Mouse (Mus musculus): Measurements from ENCODE around the gene Dtymk.
"Not testable (repeated sequence)": the region's sequence is repeated elsewhere in the genome, so short reads cannot be mapped to it uniquely, and the experiment has no call there.

Gene Dtymk

DNA sequence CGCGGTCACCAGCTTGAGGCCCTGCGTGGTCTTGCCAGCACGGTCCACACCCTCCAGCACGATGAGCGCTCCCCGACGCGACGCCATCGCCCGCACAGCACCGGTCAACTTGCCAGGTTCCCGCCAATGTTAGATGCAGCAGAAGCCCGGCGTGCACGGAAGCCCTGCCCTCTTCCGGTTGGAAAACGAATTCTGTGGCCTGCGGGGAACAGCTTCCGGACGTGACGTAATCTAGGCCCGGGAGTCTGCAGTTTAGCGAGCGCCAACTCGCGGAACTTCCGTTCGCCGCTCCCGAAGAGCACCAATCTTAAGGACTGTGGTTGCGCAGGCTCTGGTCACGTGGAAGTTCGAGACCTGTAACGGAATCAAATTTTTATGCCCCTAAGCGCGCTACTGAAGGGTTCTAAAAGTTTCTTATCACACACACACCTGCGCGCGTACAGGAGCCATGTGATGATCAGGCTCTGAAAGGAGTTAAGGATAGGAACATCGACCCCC is at the start of gene Dtymk:
Dtymk (minus strand) TSS at position 194 of the 498 bp plus-strand sequence.
- DNase-seq (ENCODE audit: low read depth), result peak; percentile 92

DNA sequence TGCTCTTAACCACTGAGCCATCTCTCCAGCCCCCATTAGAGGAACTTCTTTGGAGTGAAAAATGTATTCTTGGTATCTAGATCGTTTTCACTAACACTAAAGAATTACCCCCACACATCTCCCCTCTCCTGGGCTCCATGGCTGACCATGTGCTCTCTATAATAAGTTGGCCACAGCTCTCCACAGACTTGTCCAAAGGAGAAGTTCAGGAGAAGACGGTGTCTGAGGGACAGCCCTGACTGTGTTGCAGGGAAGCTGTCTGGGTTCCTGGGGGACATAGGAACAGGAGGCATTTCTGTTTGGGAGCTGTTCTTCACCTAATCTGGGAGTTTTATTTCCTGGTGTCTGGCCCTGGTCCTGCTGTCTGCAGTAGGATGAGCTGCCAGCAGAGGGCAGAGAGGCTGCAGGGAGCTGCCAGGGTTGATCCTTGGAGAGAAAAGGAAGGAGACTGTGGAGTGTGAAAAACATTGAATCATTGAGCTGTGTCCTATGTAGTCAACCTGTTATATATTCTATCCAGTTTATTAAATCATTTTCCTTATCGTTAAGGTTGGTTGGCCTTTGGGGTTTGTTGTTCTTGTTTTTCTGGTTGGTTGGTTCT is 44.1 kb upstream of the Dtymk start:
- DNase-seq (ENCODE audit: low read depth), result not testable (repeated sequence)

DNA sequence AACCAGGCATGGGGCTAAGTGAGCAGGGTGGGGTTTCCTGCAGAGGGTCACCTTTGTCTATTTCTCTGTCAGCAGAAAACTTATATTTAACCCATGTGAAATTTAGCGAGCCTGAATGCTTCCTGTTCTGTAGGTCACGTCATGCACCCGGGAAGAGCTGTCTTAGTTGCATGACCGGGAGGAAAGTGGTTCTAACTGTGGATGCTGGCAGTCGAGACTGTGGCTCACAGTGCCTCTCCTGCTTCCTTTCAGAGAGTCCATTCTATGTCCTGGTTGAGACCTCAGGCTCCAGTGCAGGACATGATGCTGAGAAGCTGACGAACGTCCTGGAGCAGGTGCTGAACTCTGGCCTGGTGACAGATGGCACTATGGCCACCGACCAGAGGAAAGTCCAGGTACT is 36.8 kb upstream of the Dtymk start:
- not testable (repeated sequence) for DNase-seq (ENCODE audit: low read depth)

DNA sequence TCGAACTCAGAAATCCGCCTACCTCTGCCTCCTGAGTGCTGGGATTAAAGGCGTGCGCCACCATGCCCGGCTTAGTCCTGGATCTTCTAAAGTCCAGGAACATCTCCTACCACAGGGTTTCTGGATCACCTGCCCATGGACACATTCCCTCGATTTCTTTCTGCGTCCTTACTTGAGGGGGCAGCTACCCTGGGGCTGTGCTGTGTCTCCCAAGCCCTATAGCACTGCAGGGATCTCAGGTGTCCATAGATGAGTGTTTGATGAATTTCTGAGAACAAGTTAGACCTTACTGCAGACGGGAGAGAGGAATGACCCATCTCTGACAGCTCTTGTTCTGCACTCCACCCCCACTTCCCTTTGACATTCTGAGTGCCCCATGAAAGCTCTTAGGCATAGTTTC is 35.6 kb upstream of the Dtymk start:
- no peak for DNase-seq (ENCODE audit: low read depth)

DNA sequence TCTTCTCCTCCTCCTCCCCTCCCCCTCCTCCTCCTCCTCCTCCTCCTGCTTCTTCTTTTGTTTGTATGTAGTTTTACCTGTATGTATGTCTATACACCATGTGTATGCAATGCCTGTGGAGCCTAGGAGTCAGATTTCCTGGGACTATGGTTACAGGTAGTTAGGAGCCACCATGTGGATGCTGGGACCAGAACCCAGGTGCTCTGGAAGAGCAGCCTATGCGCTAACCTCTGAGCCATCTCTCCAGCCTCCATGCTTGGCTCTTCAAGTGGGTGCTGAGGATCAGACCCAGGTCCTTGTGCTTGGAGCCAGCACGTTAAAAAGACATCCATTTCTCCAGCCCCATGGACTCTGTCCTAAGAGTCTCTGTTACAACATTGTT is 34.8 kb upstream of the Dtymk start:
- no peak for DNase-seq (ENCODE audit: low read depth)

DNA sequence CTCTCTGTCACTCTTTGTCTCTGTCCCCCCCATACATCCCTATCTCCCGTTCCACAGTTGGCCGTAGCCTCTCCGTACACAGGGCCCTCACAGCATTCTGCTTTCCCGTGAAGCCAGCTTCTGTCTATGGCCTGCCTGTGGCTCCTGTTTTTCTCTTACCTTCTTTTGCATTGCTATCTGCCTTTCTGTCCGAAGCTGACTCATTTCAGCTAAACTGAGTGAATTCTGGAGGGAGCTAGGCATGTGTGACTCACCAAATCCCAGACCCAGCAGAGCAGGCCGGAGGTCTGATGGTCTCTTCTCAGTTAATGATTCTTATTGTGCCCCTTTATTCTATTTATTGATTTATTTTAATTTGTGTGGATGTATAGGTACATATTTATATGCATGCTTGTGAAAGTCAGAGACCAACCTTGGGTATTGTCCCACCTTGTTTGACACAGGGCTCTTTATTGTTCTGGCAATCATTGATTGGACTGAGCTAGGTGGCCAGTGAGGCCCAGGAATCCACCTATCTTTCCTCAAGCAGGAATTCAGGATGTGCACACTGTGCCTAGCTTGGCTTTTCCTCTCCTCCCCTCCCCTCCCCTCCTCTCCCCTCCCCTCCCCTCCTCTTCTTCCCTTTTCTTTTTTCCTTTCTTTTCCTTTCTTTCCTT is 34.3 kb upstream of the Dtymk start:
- peak; percentile 12 for DNase-seq (ENCODE audit: low read depth)

- no peak for DNase-seq (ENCODE audit: low read depth)
These were observed 33.5 kb upstream of the Dtymk start for GRCm38 (mm10) chr1:93835211-93835610.

GRCm38 (mm10) chr1:93834671-93835150 is 33.0 kb upstream of the Dtymk start:
- DNase-seq (ENCODE audit: low read depth), result no peak

DNA sequence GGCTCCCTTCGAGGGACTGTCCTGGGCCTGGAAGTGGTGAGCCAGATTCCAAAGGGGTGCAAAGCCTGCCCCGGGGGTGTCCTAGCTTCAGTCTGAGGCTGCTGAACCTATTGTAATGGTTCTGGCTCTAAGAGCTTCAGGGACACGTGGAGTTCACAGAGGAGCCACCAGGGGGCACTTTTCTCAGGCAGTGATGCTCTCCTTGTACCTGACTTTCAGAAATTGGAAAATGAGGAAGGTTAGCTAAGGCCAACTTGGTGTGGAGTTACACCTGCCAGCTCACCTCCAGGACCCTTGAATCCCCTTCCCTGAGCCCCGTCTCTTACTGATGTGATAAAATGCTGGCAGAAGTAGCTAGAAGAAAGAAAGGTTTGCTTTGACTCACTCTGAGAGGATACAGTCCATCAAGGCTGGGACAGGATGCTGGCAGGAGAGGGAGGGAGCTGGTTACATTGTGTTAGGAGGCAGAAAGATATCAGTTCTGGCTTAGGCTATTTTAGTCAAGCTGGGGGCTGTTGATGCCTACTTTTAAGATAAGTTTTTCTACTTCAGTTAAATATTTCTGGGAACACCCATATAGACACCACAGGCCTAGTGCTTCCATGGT is 31.1 kb upstream of the Dtymk start:
- not testable (repeated sequence) for DNase-seq (ENCODE audit: low read depth)

- DNase-seq (ENCODE audit: low read depth), result no peak
These were observed 24.8 kb upstream of the Dtymk start for GRCm38 (mm10) chr1:93826540-93826835.

DNA sequence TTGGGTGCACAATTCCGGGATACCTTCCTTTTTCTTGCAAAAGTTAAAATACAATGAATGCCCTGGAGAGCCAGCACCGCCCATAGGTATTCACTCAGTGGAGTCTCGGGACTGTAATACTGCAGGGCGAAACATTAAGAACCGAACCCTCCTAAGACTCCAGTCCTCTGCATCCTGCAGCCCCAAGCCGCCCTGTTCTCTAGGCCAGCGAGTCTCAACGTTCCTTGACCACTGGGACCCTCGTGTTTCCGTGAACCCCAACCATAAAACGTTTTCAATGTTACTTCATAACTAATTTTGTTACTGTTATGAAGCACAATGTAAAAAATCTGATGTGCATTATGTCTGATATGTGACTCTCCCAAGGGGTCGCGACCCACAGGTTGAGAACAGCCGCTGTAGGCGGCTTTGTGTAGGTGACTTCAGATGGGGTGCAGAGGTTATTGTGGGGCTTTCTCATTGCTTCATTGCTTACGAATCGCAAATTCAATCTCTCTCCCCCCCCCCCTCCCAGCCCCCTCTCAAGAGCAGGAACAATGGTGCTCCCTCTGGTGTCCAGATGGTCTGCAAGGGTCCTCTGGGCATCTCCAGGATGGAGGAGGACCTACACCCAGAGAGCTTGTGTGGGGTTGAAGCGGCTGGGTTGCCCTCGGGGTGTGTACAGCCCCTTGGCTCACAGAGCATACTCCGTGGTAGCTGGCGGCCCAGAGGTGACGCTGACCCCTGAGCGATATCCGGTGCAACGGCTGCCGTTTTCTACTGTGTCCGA is 24.2 kb upstream of the Dtymk start:
- no peak for DNase-seq (ENCODE audit: low read depth)

DNA sequence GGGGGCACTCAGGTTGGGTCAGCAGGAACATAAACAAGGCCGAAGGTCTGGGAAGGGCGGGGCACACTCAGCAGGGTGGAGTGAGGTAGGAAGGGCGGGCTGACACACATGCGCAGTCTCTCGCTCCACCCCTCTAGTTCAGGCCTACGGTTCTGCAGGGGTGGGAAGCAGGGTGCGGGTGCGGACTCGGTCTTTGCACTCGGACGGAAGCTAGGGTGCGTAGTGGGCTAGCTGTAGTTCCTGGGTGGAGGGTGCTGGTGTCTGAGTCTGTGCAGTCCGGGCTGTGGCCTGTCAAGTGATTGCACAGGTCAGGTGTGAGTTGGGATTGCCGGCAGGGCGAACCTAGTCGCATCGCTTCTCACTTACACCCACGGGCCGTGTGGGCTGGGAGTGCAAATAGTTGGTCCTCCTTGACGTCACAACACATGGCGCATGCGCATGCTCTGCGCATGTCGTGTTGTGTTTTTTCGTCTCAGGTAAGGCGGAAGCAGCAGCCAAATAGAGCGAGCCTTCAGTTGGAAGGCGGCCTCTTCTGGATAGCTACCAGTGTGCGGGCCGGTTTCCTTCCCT is 23.5 kb upstream of the Dtymk start:
- DNase-seq (ENCODE audit: low read depth), result peak; percentile 94

DNA sequence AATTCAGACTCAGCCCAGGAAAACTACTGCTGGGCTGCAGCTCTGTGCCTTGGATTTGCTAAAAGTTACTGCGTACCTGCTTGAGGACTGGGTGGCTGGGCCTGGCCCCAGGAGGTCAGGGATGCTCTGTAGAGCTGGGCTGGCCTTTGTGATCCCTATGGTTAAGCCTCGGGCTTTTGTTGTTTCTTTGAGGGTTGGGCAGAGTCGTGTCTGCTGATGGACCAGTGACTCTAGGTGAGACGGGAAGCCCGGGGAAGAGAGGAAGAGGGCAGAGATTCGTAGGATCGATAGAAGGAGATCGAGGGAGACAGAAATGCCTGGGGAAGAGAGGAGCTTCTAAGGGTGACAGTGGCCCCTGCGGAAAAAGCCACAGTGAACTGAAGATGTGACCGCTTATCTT is 22.9 kb upstream of the Dtymk start, which contains the start of gene D2hgdh:
D2hgdh (plus strand) TSS at position 301 of the 400 bp plus-strand sequence.
- DNase-seq (ENCODE audit: low read depth), result no peak

- DNase-seq (ENCODE audit: low read depth), result no peak
These were observed 22.2 kb upstream of the Dtymk start for GRCm38 (mm10) chr1:93823796-93824495.

- DNase-seq (ENCODE audit: low read depth), result no peak
These were observed 17.0 kb upstream of the Dtymk start for GRCm38 (mm10) chr1:93818722-93819121.

GRCm38 (mm10) chr1:93817823-93818532 is 16.2 kb upstream of the Dtymk start:
- DNase-seq (ENCODE audit: low read depth), result no peak

DNA sequence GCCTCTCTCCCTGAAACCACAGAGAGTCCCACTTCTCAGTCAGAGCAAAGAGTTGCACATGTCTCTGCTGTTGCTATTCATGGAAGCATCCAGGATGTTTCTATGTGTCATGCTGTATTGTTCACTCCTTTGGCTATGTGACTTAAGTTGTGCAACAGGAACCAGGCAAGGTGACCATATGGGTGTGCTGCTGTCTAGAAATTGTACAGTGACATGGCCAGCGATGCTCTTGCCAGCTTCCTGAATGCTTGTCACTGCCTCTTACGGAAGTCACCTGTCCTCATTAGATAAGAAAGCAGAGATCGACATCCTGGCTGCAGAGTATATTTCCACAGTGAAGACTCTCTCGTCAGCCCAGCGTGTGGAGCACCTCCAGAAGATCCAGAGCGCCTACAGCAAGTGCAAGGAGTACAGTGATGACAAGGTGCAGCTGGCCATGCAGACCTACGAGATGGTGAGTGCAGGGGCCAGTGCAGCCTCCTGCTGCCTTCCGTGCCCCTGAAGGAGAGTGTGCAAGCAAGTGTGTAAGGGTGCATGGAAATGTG is 9.8 kb upstream of the Dtymk start:
- no peak for DNase-seq (ENCODE audit: low read depth)

- no peak for DNase-seq (ENCODE audit: low read depth)
These were observed 8.3 kb upstream of the Dtymk start for GRCm38 (mm10) chr1:93810011-93810410.

- DNase-seq (ENCODE audit: low read depth), result no peak
These were observed 7.1 kb upstream of the Dtymk start for GRCm38 (mm10) chr1:93808871-93809270.

DNA sequence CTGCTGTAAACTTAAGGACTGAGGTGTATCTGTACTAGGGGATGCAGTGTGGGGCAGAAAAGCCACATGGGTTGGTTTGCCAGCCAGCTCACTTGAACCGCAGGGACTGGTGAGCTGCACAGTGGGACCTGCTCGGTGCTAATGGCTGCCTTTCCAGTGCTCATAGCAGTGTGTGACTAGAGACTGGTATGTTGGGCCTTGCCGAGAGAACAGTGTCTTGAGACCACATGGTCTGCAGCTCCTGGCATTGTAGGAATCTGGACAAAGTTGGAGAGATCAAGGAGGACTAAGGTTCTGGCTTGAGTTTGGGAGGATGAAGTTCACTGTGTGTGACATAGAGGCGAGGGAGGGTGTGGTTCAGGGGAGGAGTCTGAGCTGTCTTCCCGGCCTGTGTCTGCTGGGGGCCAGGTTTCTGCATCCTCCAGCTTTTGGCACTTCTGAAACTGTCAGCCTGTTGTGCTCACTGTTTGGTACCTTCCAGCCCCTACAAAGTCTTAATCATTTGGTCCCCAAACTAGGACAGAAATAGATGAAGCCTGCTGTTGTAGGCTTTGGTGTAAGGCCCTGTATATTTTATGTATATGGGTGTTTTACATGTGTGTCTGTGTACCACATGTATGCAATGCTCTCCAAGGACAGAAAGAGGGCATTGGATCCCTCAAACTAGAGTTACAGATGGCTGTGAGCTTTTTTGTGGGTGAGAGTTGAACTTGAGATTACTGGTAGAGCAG is 3.7 kb upstream of the Dtymk start:
- no peak for DNase-seq (ENCODE audit: low read depth)
